Mouse (Mus musculus) hindbrain, postnatal 0 days (tissue): ENCODE results near the gene Map1lc3b. TPM values are rescaled to one million over a fixed set of nuclear protein-coding genes. Genes with fewer than 3 reads are reported as not detected.

Experiments
- ATAC-seq: fragments of 200-750 bp; cut with Nextera tagmentation; 2 replicates; pipeline ENCODE4 v1.8.0; 2017; ENCODE audit warnings: mild to moderate bottlenecking, moderate TSS enrichment, moderate library complexity
- DNase-seq: peaks from one replicate; pipeline ENCODE4 v3.0.0-alpha.2; 2015; ENCODE audit warnings: low spot score
- H3K27ac ChIP-seq: fragments of 300-500 bp; sonication (generic); 2 replicates; pipeline ENCODE4 v1.5.1; 2014; ENCODE audit warnings: mild to moderate bottlenecking
- H3K27me3 ChIP-seq: fragments of 300-500 bp; sonication (generic); 2 replicates; pipeline ENCODE4 v1.6.1; 2014; ENCODE audit warnings: low read length, mixed read lengths; ENCODE audit not compliant: insufficient read depth
- H3K36me3 ChIP-seq: fragments of 300-500 bp; sonication (generic); 2 replicates; pipeline ENCODE4 v1.6.1; 2014; ENCODE audit warnings: low read length, mixed read lengths; ENCODE audit not compliant: insufficient read depth
- H3K4me1 ChIP-seq: fragments of 300-500 bp; sonication (generic); 2 replicates; pipeline ENCODE4 v1.6.1; 2014; ENCODE audit warnings: antibody characterized with exemption, low read length, mixed read lengths; ENCODE audit not compliant: insufficient read depth
- H3K4me2 ChIP-seq: fragments of 300-500 bp; sonication (generic); 2 replicates; pipeline ENCODE4 v1.6.1; 2014; ENCODE audit warnings: low read depth, mild to moderate bottlenecking, low read length, moderate library complexity, mixed read lengths
- H3K4me3 ChIP-seq: fragments of 300-500 bp; sonication (generic); 2 replicates; pipeline ENCODE4 v1.5.1; 2014; ENCODE audit warnings: low read length
- H3K9ac ChIP-seq: fragments of 300-500 bp; sonication (generic); replicated peaks from 2 replicates; pipeline ENCODE4 v1.6.1; 2014; ENCODE audit warnings: mild to moderate bottlenecking, low read length, moderate library complexity, mixed read lengths
- H3K9me3 ChIP-seq: fragments of 300-500 bp; sonication (generic); 2 replicates; pipeline ENCODE4 v1.6.1; 2016; ENCODE audit warnings: low read length, mixed read lengths
- CTCF ChIP-seq: IDR thresholded peaks from 2 replicates; pipeline ENCODE4 v1.5.1; 2016; ENCODE audit warnings: antibody characterized with exemption, control low read depth, low read depth
- WGBS: fragments of 180-500 bp; shearing (Covaris S2); extraction: QIAGEN DNeasy Blood & Tissue Kit; methylation state at CpG from one replicate; pipeline ENCODE4 v1.1.7; 2014; 5-methylcytosine and 5-hydroxymethylcytosine counted together
- polyA plus RNA-seq: library from polyadenylated mRNA; unstranded; fragments of >200 nt; fragmentation: Nextera tagmentation; extraction: Ambion mirVana; gene quantifications from 2 replicates; pipeline ENCODE4 v1.2.1, GENCODE M21; 2015
- total RNA-seq: library from RNA; depleted of rRNA; stranded (reverse); fragments of >200 nt; gene quantifications from 2 replicates; pipeline ENCODE4 v1.2.3, GENCODE M21; 2014; rRNA removed

The Map1lc3b gene
- total and polyA plus RNA-seq, 2 experiments from 2014 or later = 288 to 360 TPM

GRCm38 (mm10) chr8:121635534-121635933 lies 45.4 kb downstream of the Map1lc3b start:
- Histone ChIP-seq H3K4me2 (no peak overlapping the region), H3K9me3 (no peaks in the 10 kb centered on the region), H3K36me3 (no peaks in the 10 kb centered on the region), H3K27me3 (no peaks in the 10 kb centered on the region), H3K4me1 (peaks cover 7% of the 10 kb centered on the region; the same call in 1 of the 2 replicates), H3K4me3 (no peak overlapping the region), H3K27ac (no peak overlapping the region), H3K9ac (no peak overlapping the region)
- WGBS = 65% methylated on average over 6 of the region's 6 CpGs
- TF ChIP-seq CTCF = no peak
- ATAC-seq (no peak), DNase-seq (no peak)

DNA sequence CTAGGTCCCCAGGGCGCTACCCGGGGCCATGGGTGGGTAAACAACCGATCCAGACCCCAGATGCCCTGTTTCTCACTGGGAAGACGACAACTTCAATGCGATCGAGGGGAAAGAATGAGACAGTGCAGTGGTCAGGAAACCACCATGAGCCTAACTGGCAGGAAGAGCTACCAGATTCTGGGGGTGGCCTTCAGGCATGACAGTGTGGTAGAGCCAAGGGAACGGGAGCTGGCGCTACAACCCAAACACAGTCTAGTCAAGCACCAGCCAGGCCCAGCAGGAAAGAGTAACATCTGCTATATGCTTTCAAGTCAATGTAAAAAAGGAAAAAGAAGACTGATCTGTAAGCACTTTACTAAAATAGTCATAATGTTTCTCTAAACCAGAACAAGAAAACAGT lies 46.0 kb downstream of the Map1lc3b start:
- H3K27me3 ChIP-seq = no peaks in the 10 kb centered on the region
- no peak overlapping the region for H3K4me2 ChIP-seq
- H3K4me1 ChIP-seq = peaks cover 8% of the 10 kb centered on the region; the same call in 1 of the 2 replicates
- H3K9me3 ChIP-seq = no peaks in the 10 kb centered on the region
- WGBS = 73% methylated on average over 8 of the region's 8 CpGs
- H3K9ac ChIP-seq = no peak overlapping the region
- no peaks in the 10 kb centered on the region for H3K36me3 ChIP-seq
- no peak overlapping the region for H3K27ac ChIP-seq
- ATAC-seq (no peak), DNase-seq (no peak)
- TF ChIP-seq CTCF = no peak
- no peak overlapping the region for H3K4me3 ChIP-seq

DNA sequence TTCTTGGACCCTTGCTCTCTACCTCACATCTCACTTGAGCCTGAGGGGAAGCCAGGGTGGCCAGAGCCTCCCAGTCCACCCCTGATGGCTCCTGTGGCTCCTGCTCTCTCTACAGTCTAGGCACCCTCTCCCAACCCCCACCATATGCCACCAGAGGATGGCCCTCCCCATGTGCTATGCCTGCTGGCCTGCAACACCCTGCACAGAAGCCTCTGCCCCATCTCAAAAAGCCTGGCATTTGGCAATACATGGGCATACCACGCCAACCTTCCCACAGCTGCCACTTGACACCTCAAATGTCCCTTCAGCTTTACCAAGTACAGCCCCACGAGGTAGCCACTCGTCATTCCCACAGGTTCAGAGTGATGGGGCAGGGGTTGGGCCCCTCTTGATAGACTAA lies 52.6 kb downstream of the Map1lc3b start:
- ATAC-seq = peak; percentile 19; the same call in 1 of the 2 replicates
- no peak overlapping the region for H3K4me2 ChIP-seq
- H3K27me3 ChIP-seq = no peaks in the 10 kb centered on the region
- H3K9me3 ChIP-seq = no peaks in the 10 kb centered on the region
- peak overlapping the region; percentile 56; the same call in 1 of the 2 replicates for H3K27ac ChIP-seq
- DNase-seq = no peak
- H3K36me3 ChIP-seq = no peaks in the 10 kb centered on the region
- no peak overlapping the region; the same call in 1 of the 2 replicates for H3K9ac ChIP-seq
- WGBS = 63% methylated on average over 3 of the region's 3 CpGs
- H3K4me3 ChIP-seq = no peak overlapping the region
- TF ChIP-seq CTCF = no peak
- peaks cover 20% of the 10 kb centered on the region for H3K4me1 ChIP-seq

GRCm38 (mm10) chr8:121643384-121643783 lies 53.2 kb downstream of the Map1lc3b start:
- WGBS = 26% methylated on average over 11 of the region's 11 CpGs
- H3K4me1 ChIP-seq = peaks cover 25% of the 10 kb centered on the region
- no peaks in the 10 kb centered on the region for H3K27me3 ChIP-seq
- no peak overlapping the region for H3K9ac ChIP-seq
- DNase-seq (no peak), ATAC-seq (no peak)
- no peak overlapping the region for H3K4me2 ChIP-seq
- peak overlapping the region; percentile 56; the same call in 1 of the 2 replicates for H3K27ac ChIP-seq
- H3K4me3 ChIP-seq = no peak overlapping the region
- H3K36me3 ChIP-seq = no peaks in the 10 kb centered on the region
- TF ChIP-seq CTCF = no peak
- no peaks in the 10 kb centered on the region for H3K9me3 ChIP-seq

GRCm38 (mm10) chr8:121647511-121648215 lies 57.5 kb downstream of the Map1lc3b start:
- Histone ChIP-seq H3K4me2 (peak overlapping the region; percentile 92), H3K27me3 (no peaks in the 10 kb centered on the region), H3K4me3 (no peak overlapping the region), H3K9me3 (no peaks in the 10 kb centered on the region), H3K4me1 (peaks cover 45% of the 10 kb centered on the region), H3K36me3 (no peaks in the 10 kb centered on the region), H3K9ac (no peak overlapping the region), H3K27ac (no peak overlapping the region)
- no peak for DNase-seq
- 63% methylated on average over 12 of the region's 12 CpGs for WGBS
- no peak for TF ChIP-seq CTCF
- no peak for ATAC-seq

Other genes starting within 250 kb of the Map1lc3b start
- 1.1 TPM in 1 of 2 replicates, not detected in the other for gene 1700018B08Rik, start 46.0 kb upstream of the Map1lc3b start, total RNA-seq
- not detected in 2 replicates for gene 1700018B08Rik, start 46.0 kb upstream of the Map1lc3b start, polyA plus RNA-seq
- 70.4 and 77.4 TPM in 2 replicates for gene Fbxo31, start 11.6 kb upstream of the Map1lc3b start, total RNA-seq
- 33.2 and 34.9 TPM in 2 replicates for gene Fbxo31, start 11.6 kb upstream of the Map1lc3b start, polyA plus RNA-seq
- gene Zcchc14, start 62.5 kb downstream of the Map1lc3b start, total RNA-seq = 66.4 and 66.5 TPM in 2 replicates
- gene Zcchc14, start 62.5 kb downstream of the Map1lc3b start, polyA plus RNA-seq = 13.9 and 14.3 TPM in 2 replicates
- gene Jph3, start 139.3 kb downstream of the Map1lc3b start, total RNA-seq = 66.0 and 75.2 TPM in 2 replicates
- gene Jph3, start 139.3 kb downstream of the Map1lc3b start, polyA plus RNA-seq = 98.3 and 102 TPM in 2 replicates
- gene Klhdc4, start 239.2 kb downstream of the Map1lc3b start, total RNA-seq = 25.2 and 32.5 TPM in 2 replicates
- 34.5 and 36.3 TPM in 2 replicates for gene Klhdc4, start 239.2 kb downstream of the Map1lc3b start, polyA plus RNA-seq